Mouse (Mus musculus) cortical plate, adult 2 months (tissue): ENCODE data around the gene Dera. TPM values are rescaled to one million over a fixed set of nuclear protein-coding genes. Genes with fewer than 3 reads are reported as not detected.

Experiments used
- H3K27ac ChIP-seq: fragments of 200-500 bp; 2 replicates; pipeline ENCODE4 v1.5.1; 2012; ENCODE audit warnings: low read length, control low read depth, inconsistent platforms; ENCODE audit not compliant: insufficient read depth
- H3K4me1 ChIP-seq: fragments of 200-500 bp; 2 replicates; pipeline ENCODE4 v1.6.1; 2011; ENCODE audit warnings: low read length; ENCODE audit not compliant: control insufficient read depth, insufficient read depth
- H3K4me3 ChIP-seq: fragments of 200-500 bp; 2 replicates; pipeline ENCODE4 v1.5.1; 2011; ENCODE audit warnings: mild to moderate bottlenecking, low read length, control low read depth; ENCODE audit not compliant: insufficient read depth
- CTCF ChIP-seq: fragments of 200-500 bp; IDR thresholded peaks from 2 replicates; pipeline ENCODE4 v1.5.1; 2011; ENCODE audit warnings: mild to moderate bottlenecking, control low read depth, low read length; ENCODE audit not compliant: insufficient read depth; ENCODE audit errors: extremely low read depth
- POLR2A ChIP-seq: fragments of 200-500 bp; IDR thresholded peaks from 2 replicates; pipeline ENCODE4 v1.6.1; 2011; ENCODE audit warnings: mild to moderate bottlenecking, low read length, control low read depth; ENCODE audit not compliant: insufficient read depth; ENCODE audit errors: extremely low read depth
- polyA plus RNA-seq: library from polyadenylated mRNA; depleted of rRNA; stranded (reverse); fragments of >200 nt; gene quantifications from 2 replicates; pipeline ENCODE4 v1.2.3, GENCODE M21; 2012

The Dera gene
- polyA plus RNA-seq, 1 experiment: 4.0 TPM

DNA sequence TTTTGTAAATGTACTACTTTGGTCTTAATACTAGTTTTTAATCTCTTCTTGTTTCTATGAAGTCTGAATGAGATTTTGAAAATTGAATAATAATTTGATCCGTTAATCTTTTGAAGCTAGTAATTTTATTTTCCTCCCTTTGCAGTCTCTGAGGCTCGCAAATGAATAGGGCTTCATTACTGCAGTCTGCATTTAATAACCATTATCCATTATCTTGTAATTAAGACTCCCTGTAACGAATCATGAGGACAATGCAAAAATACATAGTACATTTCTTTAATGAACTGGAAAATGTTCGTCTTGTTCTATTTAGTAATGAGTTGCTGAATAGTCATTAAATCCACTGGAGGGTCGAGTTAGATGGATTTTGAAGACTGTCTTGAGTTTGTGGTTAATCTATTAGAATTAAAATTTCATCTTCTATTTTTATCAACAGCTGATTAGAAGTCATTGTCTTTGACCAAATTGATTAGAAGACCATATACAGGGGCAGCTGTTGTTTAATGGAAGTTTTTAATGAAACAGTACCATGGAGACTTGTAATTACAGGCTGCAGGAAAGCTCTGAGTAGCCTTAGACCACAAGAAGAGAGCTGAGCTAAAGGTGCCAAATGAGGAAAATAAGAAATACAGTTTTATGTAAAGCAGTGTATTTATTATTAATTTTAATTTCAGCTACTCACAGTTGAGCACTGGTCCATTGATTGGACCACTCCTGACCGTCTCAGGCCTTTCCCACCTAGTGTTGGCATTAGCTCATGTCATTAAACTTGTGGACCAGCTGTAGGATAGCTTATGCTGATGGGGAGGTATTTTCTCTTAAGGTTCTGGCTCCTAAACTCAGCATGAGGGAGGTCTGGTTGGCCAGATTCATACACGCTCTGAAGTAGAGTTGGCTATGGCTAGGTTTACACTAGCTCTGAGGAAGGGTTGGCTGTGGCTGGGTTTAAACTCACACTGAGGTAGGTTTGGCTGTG, 70.0 kb downstream of the Dera start:
- no peak overlapping the region for H3K4me3 ChIP-seq
- no peak overlapping the region for H3K27ac ChIP-seq
- H3K4me1 ChIP-seq: no peaks in the 10 kb centered on the region
- no peak for TF ChIP-seq POLR2A
- TF ChIP-seq CTCF: no peak

DNA sequence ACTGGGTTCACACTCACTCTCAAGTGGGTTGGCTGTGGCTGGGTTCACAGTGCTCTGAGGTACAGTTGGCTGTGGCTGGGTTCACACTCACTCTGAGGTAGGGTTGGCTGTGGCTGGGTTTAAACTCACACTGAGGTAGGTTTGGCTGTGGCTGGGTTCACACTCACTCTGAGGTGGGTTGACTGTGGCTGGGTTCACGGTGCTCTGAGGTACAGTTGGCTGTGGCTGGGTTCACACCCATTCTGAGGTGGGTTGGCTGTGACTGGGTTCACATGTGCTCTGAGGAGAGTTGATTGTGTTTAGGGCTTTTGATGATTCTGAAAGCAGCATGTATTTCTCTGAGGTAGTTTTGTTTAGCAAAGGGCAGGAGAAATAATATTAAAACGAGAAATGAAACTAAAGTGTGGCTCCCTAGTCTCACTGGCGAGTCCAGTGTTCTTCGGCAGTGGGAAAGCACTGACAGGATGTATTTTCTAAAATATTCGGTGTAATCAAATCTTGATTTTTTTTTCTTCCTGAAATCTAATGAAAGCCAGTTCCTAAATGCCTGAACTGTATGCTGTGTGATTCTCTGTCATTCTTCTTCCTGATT, 70.8 kb downstream of the Dera start:
- TF ChIP-seq POLR2A (no peak), CTCF (no peak)
- Histone ChIP-seq H3K4me1 (no peaks in the 10 kb centered on the region), H3K27ac (no peak overlapping the region), H3K4me3 (no peak overlapping the region)

DNA sequence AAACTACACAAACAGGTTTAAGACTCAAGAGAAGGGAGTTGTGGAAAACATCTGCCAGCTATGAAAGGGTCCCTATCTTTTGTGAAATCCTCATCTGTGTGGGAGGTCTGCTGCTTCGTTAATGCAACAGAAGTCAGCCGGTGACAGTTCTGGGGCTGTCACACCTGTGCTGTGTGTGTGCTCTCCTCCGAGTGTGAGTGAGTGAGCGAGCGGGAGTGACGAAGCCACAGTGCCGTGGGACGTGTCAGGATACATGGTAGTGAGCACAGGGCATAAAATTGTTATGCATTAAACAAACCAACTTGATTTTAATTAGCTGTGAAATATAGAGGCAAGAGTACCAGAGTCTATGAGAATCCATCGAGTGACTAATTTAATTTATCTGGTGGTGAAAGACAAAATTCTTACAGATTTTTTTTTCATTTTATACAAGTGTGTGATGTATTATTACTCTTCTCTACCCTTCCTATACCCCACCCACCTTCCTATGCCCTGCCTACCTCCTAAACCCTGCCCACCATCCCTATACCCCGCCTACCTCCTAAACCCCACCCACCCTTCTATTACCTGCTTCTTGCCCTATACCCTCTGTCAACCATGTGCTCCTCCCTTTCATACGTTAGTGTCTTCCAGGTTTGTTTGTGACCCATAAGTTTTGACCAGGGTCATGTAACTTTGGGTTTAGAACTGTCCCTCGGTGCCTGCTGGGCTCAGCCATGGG, 74.9 kb downstream of the Dera start:
- H3K27ac ChIP-seq: no peak overlapping the region
- no peak overlapping the region for H3K4me3 ChIP-seq
- H3K4me1 ChIP-seq: no peaks in the 10 kb centered on the region
- no peak for TF ChIP-seq CTCF
- no peak for TF ChIP-seq POLR2A

DNA sequence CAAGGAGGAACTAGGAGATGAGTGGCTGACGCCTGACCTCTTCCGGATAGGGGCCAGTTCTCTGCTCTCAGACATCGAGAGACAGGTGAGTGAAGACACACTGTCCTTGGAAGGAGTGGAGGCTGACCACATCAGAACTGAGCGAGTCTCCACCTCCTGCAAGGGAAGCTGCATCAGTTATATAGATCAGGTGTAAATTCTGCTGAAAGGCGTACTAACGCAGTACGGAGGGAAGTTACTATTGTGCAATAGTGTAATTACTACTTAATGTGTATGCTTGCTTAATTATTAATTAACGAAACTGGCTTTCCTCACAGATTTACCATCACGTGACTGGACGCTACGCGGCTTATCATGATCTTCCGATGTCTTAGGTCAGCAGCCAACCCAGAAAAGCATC, 82.5 kb downstream of the Dera start:
- Histone ChIP-seq H3K27ac (no peak overlapping the region), H3K4me1 (no peaks in the 10 kb centered on the region), H3K4me3 (no peak overlapping the region)
- TF ChIP-seq CTCF (no peak), POLR2A (no peak)

- Histone ChIP-seq H3K4me1 (no peaks in the 10 kb centered on the region), H3K4me3 (no peak overlapping the region), H3K27ac (no peak overlapping the region)
- no peak for TF ChIP-seq POLR2A
- TF ChIP-seq CTCF: no peak
Measured at GRCm38 (mm10) chr6:137843337-137843736, 89.0 kb downstream of the Dera start.

DNA sequence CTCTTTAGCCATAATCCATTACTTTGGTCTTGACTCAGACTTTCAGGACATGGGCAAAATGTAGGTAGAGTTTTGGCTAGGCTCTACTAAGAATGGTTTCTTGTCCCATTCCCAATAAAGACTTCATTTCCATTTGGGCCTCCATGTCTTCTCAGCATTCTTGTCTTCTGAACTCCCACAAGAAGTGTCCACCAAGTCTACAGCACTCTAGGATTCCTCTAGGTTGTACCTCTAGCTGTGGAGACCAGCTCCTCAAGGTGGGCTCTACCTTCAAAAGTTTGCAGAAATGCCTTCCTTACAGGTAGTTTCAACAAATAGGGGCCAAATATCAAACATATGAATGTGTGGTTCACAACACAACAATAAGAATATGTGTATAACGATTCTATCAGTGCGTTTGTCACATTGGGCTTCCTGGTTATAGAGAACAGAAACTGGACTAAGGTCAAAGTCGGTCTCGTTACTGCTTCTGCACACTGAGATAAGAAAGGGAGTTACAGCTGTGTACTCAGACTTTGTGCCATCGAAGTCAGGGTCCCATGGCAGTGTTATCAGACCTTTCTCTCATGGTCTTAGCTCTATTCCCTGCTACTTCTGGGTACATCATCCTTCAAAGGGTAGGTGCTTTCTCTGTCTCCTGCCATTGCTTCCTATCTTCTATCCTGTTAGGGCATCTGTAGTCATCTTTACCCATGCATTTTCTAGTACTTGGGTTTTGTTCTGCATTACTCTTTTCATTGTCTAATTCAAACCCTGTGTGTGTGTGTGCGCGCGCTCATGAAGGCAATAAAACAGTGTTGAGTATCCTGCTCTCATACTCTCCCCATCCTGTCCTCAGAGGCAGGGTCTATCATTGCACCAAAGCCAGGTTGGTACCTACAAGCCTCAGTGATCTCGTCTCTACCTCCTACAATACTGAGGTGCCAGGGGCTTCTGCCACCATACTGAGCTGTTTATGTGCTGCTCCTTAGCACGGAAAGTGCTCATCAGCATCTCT, 103.2 kb downstream of the Dera start:
- H3K27ac ChIP-seq: no peak overlapping the region
- H3K4me1 ChIP-seq: no peaks in the 10 kb centered on the region
- no peak overlapping the region for H3K4me3 ChIP-seq
- TF ChIP-seq POLR2A (no peak), CTCF (no peak)

DNA sequence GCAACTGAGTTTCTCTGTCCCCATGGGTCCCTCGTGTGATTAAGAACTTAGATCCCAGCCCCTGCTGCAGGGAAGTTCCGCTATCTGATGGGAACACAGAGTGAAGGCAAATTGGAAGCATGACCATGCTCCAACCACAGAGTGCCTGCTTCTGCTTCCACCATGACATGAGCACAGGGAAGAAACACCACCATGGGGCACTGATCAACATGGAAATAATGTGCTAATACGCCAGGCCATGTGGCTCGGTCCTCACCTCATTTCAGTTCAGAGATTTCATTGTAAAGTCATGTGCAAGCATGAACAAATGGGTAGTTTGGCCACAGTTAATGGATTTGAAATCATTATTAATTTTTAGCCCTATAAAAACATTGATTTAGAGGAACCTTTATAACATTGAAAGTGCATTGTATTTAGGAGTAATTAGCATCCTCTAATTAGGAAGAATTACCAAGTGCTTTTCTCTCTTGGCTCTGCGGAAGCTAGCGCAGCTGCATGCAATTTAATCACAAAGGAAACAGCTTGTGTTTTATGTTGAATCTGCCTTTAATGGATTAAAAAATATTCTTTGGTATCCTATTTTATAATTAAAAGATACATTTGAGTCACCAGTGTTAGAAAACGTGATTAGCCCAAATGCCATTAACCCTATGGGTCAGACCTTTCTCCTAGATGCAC, 115.7 kb downstream of the Dera start:
- no peak overlapping the region for H3K4me3 ChIP-seq
- H3K4me1 ChIP-seq: no peaks in the 10 kb centered on the region; the same call in none of the 2 replicates
- H3K27ac ChIP-seq: no peak overlapping the region
- TF ChIP-seq POLR2A: no peak
- TF ChIP-seq CTCF: no peak

- Histone ChIP-seq H3K4me1 (no peaks in the 10 kb centered on the region; the same call in none of the 2 replicates), H3K27ac (no peak overlapping the region), H3K4me3 (no peak overlapping the region)
- TF ChIP-seq CTCF: no peak
Measured at GRCm38 (mm10) chr6:137870667-137871066, 116.3 kb downstream of the Dera start.
